Mouse (Mus musculus) testis, adult 2 months (tissue): Measurements from ENCODE around the gene Taf8.

Experiments used
- CTCF ChIP-seq: fragments of 200-500 bp; IDR thresholded peaks from 2 replicates; pipeline ENCODE4 v1.5.1; 2012; ENCODE audit warnings: low read depth, mild to moderate bottlenecking, inconsistent platforms, low read length, moderate library complexity; ENCODE audit not compliant: control insufficient read depth, insufficient read depth, insufficient replicate concordance
- POLR2A ChIP-seq: fragments of 200-500 bp; IDR thresholded peaks from 2 replicates; pipeline ENCODE4 v1.6.1; 2012; ENCODE audit warnings: low read depth, mild to moderate bottlenecking, inconsistent platforms, low read length, moderate library complexity; ENCODE audit not compliant: control insufficient read depth

DNA sequence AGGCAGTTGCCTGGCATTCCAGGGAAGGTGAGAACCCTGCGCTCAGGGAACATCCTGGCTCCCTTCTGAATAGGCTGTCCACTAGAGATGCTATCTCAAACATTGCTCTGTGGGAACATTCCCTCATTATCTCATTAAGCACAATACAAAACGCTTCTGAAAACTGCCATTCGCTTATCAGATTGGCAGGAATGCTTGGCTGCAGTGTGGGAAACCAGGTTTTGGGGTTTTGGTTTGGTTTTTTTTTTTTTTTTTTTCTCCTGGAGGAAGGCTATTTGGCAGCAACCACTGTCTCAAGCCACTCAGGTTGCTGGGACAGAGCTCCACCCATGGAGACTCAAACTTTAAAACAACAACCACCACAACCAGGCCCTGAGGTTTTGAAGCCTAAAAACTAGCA, 22.2 kb downstream of the Taf8 start:
- TF ChIP-seq POLR2A (no peak), CTCF (no peak)
